Mouse (Mus musculus) forebrain, embryonic 15.5 days (tissue): ENCODE results near the gene Cx3cl1. TPM values are rescaled to one million over a fixed set of nuclear protein-coding genes. Genes with fewer than 3 reads are reported as not detected.

Experiments used
- ATAC-seq: fragments of 200-750 bp; cut with Nextera tagmentation; replicated peaks from 2 replicates; pipeline ENCODE4 v1.8.0; 2017; ENCODE audit warnings: mild to moderate bottlenecking, moderate TSS enrichment, moderate library complexity
- H3K27ac ChIP-seq: fragments of 300-500 bp; sonication (generic); replicated peaks from 2 replicates; pipeline ENCODE4 v1.5.1; 2015; ENCODE audit warnings: mild to moderate bottlenecking, inconsistent platforms
- H3K27me3 ChIP-seq: fragments of 300-500 bp; sonication (generic); 2 replicates; pipeline ENCODE4 v1.6.1; 2015; ENCODE audit warnings: inconsistent platforms
- H3K36me3 ChIP-seq: fragments of 300-500 bp; sonication (generic); 2 replicates; pipeline ENCODE4 v1.6.1; 2015; ENCODE audit warnings: mild to moderate bottlenecking, inconsistent platforms
- H3K4me1 ChIP-seq: fragments of 300-500 bp; sonication (generic); 2 replicates; pipeline ENCODE4 v1.6.1; 2015; ENCODE audit warnings: inconsistent platforms
- H3K4me2 ChIP-seq: fragments of 300-500 bp; sonication (generic); replicated peaks from 2 replicates; pipeline ENCODE4 v1.6.1; 2015; ENCODE audit warnings: mild to moderate bottlenecking, inconsistent platforms
- H3K4me3 ChIP-seq: fragments of 300-500 bp; sonication (generic); 2 replicates; pipeline ENCODE4 v1.5.1; 2015; ENCODE audit warnings: mild to moderate bottlenecking, inconsistent platforms
- H3K9ac ChIP-seq: fragments of 300-500 bp; sonication (generic); replicated peaks from 2 replicates; pipeline ENCODE4 v1.6.1; 2015; ENCODE audit warnings: mild to moderate bottlenecking, inconsistent platforms
- H3K9me3 ChIP-seq: fragments of 300-500 bp; sonication (generic); 2 replicates; pipeline ENCODE4 v1.6.1; 2016; ENCODE audit warnings: inconsistent platforms
- WGBS: fragments of 180-500 bp; shearing (Covaris S2); methylation state at CpG from one replicate; pipeline ENCODE4 v1.1.7; 2015; ENCODE audit warnings: mixed read lengths; 5-methylcytosine and 5-hydroxymethylcytosine counted together
- polyA plus RNA-seq: library from polyadenylated mRNA; unstranded; fragments of >200 nt; fragmentation: Nextera tagmentation; extraction: Ambion mirVana; gene quantifications from 2 replicates; pipeline ENCODE4 v1.2.1, GENCODE M21; 2015

The Cx3cl1 gene
- 15.2 and 17.3 TPM in 2 replicates for polyA plus RNA-seq

GRCm38 (mm10) chr8:94771941-94772670 lies at the start of gene Cx3cl1:
Cx3cl1 (plus strand) TSS chr8:94772009.
- peak; percentile 71 for ATAC-seq
- under 1% methylated on average over 38 of the region's 38 CpGs for WGBS
- Histone ChIP-seq H3K4me3 (peak within 1 kb of the TSS; percentile 52), H3K27me3 (no peaks in the 10 kb centered on the region; the same call in 1 of the 2 replicates), H3K4me2 (peak within 1 kb of the TSS; percentile 71), H3K9ac (peak within 1 kb of the TSS; percentile 52), H3K27ac (peak within 1 kb of the TSS; percentile 39; the same call in 1 of the 2 replicates), H3K9me3 (no peaks in the 10 kb centered on the region), H3K36me3 (no peaks in the 10 kb centered on the region), H3K4me1 (peaks cover 32% of the 10 kb centered on the region)

DNA sequence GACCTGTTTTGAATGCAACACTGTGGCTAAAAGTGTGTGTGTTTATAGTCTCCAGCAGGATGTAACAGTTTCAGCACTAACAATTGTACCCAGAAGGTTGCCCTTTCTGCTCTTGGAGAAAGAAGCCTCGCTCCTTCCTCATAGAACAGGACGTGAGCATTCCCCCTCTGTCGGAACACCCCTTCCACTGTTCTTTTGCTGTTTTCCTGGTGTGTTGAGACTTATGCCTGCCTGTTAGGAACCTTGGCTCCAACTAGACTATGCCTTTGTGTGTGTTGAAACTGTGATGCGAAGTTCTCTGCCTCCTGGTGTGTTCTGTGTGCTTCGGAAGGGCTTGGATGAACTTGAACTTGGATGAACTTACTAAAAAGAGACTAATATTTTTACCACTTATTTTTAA lies 45.8 kb upstream of the Cx3cl1 start:
- ATAC-seq: no peak
- H3K9me3 ChIP-seq: no peaks in the 10 kb centered on the region
- H3K27me3 ChIP-seq: no peaks in the 10 kb centered on the region
- H3K36me3 ChIP-seq: no peaks in the 10 kb centered on the region
- H3K27ac ChIP-seq: no peak overlapping the region
- no peak overlapping the region for H3K4me3 ChIP-seq
- WGBS: 89% methylated on average over 5 of the region's 5 CpGs
- no peak overlapping the region for H3K4me2 ChIP-seq
- no peaks in the 10 kb centered on the region for H3K4me1 ChIP-seq
- H3K9ac ChIP-seq: no peak overlapping the region

- Histone ChIP-seq H3K9me3 (no peaks in the 10 kb centered on the region), H3K4me1 (no peaks in the 10 kb centered on the region), H3K27me3 (no peaks in the 10 kb centered on the region), H3K4me3 (no peak overlapping the region), H3K36me3 (no peaks in the 10 kb centered on the region), H3K4me2 (no peak overlapping the region), H3K27ac (no peak overlapping the region), H3K9ac (no peak overlapping the region)
- ATAC-seq: no peak
- WGBS: 82% methylated on average over 4 of the region's 4 CpGs
Measured at GRCm38 (mm10) chr8:94729301-94729700, 42.5 kb upstream of the Cx3cl1 start.

- 65% methylated on average over 5 of the region's 5 CpGs for WGBS
- no peak overlapping the region for H3K4me2 ChIP-seq
- no peaks in the 10 kb centered on the region for H3K4me1 ChIP-seq
- H3K9ac ChIP-seq: no peak overlapping the region
- no peak overlapping the region for H3K4me3 ChIP-seq
- H3K9me3 ChIP-seq: no peaks in the 10 kb centered on the region
- no peak overlapping the region for H3K27ac ChIP-seq
- no peaks in the 10 kb centered on the region for H3K36me3 ChIP-seq
- H3K27me3 ChIP-seq: no peaks in the 10 kb centered on the region
- ATAC-seq: no peak
Measured at GRCm38 (mm10) chr8:94733821-94734465, 37.9 kb upstream of the Cx3cl1 start.

- H3K4me2 ChIP-seq: no peak overlapping the region
- no peaks in the 10 kb centered on the region for H3K9me3 ChIP-seq
- H3K4me1 ChIP-seq: no peaks in the 10 kb centered on the region
- no peaks in the 10 kb centered on the region for H3K27me3 ChIP-seq
- 81% methylated on average over 7 of the region's 7 CpGs for WGBS
- H3K4me3 ChIP-seq: no peak overlapping the region
- ATAC-seq: no peak
- H3K9ac ChIP-seq: no peak overlapping the region
- H3K36me3 ChIP-seq: no peaks in the 10 kb centered on the region
- H3K27ac ChIP-seq: no peak overlapping the region
Measured at GRCm38 (mm10) chr8:94734735-94735350, 37.0 kb upstream of the Cx3cl1 start.

DNA sequence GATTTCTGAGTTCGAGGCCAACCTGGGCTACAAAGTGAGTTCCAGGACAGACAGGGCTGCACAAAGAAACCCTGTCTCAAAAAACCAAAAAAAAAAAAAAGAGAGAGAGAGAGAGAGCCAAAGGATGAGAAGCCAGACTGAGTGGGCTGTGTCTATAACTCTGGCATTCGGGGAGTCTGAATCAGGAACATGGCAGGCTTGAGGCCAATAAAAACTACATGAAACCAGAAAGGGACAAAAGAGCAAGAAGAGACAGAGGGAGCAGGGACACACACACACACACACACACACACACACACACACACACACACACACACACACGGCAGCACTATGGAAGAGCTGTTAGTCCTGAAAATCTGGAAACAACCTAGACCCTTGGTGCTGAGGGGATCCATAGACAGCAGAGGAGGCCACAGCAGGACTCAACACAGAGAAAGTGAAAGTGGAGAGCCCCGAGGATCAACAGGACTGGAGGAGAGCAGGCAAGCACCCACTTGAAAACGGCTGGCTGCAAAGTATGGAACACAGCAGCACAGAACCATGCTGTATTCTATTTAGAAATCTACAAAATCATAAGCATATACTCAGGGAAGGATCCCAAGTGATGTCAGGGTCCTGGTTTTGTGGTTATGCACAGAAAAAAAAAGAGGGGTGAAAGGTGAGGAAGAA lies 36.2 kb upstream of the Cx3cl1 start:
- Histone ChIP-seq H3K4me2 (no peak overlapping the region), H3K9ac (no peak overlapping the region), H3K27ac (no peak overlapping the region), H3K27me3 (no peaks in the 10 kb centered on the region), H3K9me3 (no peaks in the 10 kb centered on the region), H3K4me3 (no peak overlapping the region), H3K36me3 (no peaks in the 10 kb centered on the region), H3K4me1 (no peaks in the 10 kb centered on the region)
- no peak for ATAC-seq
- WGBS: 67% methylated on average over 5 of the region's 5 CpGs

DNA sequence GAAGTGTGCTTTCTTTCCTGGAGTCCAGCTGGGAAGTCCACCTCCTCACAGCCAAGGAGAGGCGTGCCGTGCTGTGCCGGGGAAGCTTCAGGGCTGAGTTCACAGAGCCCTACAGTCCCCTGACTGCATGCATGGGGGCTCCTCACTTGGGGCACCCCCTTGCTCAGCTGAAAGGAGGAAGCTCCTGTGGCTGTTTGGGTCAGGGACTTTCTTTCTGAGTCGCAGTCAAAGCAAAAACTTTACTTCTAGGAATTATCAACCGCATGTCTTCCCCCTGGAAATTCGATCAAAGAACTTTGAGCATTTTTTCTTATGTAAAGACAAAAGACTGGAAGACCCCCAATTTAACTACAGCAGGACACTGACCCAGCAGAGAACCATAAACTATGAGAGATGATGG lies 32.0 kb upstream of the Cx3cl1 start:
- no peak for ATAC-seq
- Histone ChIP-seq H3K9me3 (no peaks in the 10 kb centered on the region), H3K4me1 (no peaks in the 10 kb centered on the region), H3K27me3 (no peaks in the 10 kb centered on the region), H3K4me3 (no peak overlapping the region), H3K9ac (no peak overlapping the region), H3K4me2 (no peak overlapping the region), H3K27ac (no peak overlapping the region), H3K36me3 (no peaks in the 10 kb centered on the region)
- WGBS: 83% methylated on average over 6 of the region's 6 CpGs

GRCm38 (mm10) chr8:94740591-94740990 lies 31.2 kb upstream of the Cx3cl1 start:
- H3K4me1 ChIP-seq: no peaks in the 10 kb centered on the region
- H3K9me3 ChIP-seq: no peaks in the 10 kb centered on the region
- no peak overlapping the region for H3K27ac ChIP-seq
- no peaks in the 10 kb centered on the region for H3K27me3 ChIP-seq
- no peak overlapping the region for H3K4me2 ChIP-seq
- ATAC-seq: no peak
- 90% methylated on average over 3 of the region's 3 CpGs for WGBS
- no peak overlapping the region for H3K4me3 ChIP-seq
- no peak overlapping the region for H3K9ac ChIP-seq
- no peaks in the 10 kb centered on the region for H3K36me3 ChIP-seq

DNA sequence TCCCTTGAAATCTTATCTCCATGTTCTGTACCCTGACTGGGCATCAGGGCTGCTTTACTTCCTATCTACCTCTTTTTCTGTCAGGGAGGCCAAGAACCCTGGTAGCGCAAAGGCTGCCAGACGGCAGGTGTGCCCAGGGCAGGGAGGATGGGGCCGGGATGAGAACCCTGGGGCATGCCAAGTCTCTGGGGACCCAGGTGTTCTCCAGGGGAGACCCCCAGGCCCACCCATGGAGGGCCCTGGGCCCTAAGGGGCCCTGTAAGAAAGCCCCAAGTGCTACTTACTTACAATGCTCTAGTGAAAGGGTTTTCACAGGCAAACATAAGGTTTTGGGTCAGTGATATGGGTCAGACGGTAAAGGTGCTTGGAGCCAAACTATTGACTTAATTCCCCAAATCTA lies 30.1 kb upstream of the Cx3cl1 start:
- H3K4me3 ChIP-seq: no peak overlapping the region
- H3K36me3 ChIP-seq: no peaks in the 10 kb centered on the region
- H3K4me2 ChIP-seq: no peak overlapping the region
- ATAC-seq: no peak
- H3K9me3 ChIP-seq: no peaks in the 10 kb centered on the region
- H3K27me3 ChIP-seq: no peaks in the 10 kb centered on the region
- no peaks in the 10 kb centered on the region for H3K4me1 ChIP-seq
- H3K9ac ChIP-seq: no peak overlapping the region
- H3K27ac ChIP-seq: no peak overlapping the region
- 87% methylated on average over 4 of the region's 4 CpGs for WGBS

DNA sequence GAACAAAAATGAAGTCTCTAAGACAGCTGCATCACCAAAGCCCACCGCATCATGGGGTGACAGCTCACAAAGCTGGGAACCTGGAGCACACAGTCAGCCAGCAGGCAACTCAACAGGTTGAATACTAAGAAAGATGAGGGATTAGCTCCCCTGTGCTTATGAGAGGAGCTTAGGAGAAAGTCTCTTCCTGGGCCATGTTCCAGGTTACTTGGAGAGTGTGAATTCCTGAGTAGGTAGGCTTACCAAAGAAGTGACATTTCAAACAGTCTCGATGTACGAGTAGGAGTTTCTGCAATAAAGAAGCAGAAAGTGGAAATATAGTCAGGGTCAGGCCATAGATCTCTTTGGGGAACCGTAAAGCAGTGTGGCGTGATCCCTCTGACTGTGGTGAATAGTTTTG lies 27.3 kb upstream of the Cx3cl1 start:
- H3K36me3 ChIP-seq: no peaks in the 10 kb centered on the region

GRCm38 (mm10) chr8:94744972-94745371 lies 26.8 kb upstream of the Cx3cl1 start:
- H3K4me1 ChIP-seq: no peaks in the 10 kb centered on the region
- no peak overlapping the region for H3K9ac ChIP-seq
- H3K36me3 ChIP-seq: no peaks in the 10 kb centered on the region
- H3K27ac ChIP-seq: no peak overlapping the region
- H3K27me3 ChIP-seq: no peaks in the 10 kb centered on the region
- H3K9me3 ChIP-seq: no peaks in the 10 kb centered on the region
- no peak overlapping the region for H3K4me3 ChIP-seq
- 79% methylated on average over 9 of the region's 9 CpGs for WGBS
- H3K4me2 ChIP-seq: no peak overlapping the region
- ATAC-seq: no peak

More for the DNA sequence above, 27.3 kb upstream of the Cx3cl1 start:
- Histone ChIP-seq H3K27me3 (no peaks in the 10 kb centered on the region), H3K4me3 (no peak overlapping the region), H3K4me2 (no peak overlapping the region), H3K4me1 (no peaks in the 10 kb centered on the region), H3K9ac (no peak overlapping the region), H3K27ac (no peak overlapping the region), H3K9me3 (no peaks in the 10 kb centered on the region)
- 92% methylated on average over 5 of the region's 5 CpGs for WGBS
- no peak for ATAC-seq
